Mouse (Mus musculus) liver, embryonic 14.5 days (tissue): ENCODE data around the gene 5730596B20Rik. TPM values are rescaled to one million over a fixed set of nuclear protein-coding genes. Genes with fewer than 3 reads are reported as not detected.
A peak's percentile ranks its signal among the peaks of the same experiment; 100 is the strongest.

Experiments used
- ATAC-seq: fragments of 200-750 bp; cut with Nextera tagmentation; 2 replicates; pipeline ENCODE4 v1.8.0; 2017; ENCODE audit warnings: moderate number of reproducible peaks, mild to moderate bottlenecking, moderate library complexity; ENCODE audit not compliant: insufficient read depth
- DNase-seq, 3 experiments: peaks; one replicate each; pipeline ENCODE4 v3.0.0-alpha.2; 2012 to 2013; ENCODE audit warnings: low read depth in 3 of 3, low spot score in 3 of 3
- H3K27ac ChIP-seq: fragments of 300-500 bp; sonication (generic); 2 replicates; pipeline ENCODE4 v1.5.1; 2014; ENCODE audit warnings: moderate library complexity, mild to moderate bottlenecking, control low read depth, inconsistent platforms
- H3K27me3 ChIP-seq: fragments of 300-500 bp; sonication (generic); 2 replicates; pipeline ENCODE4 v1.6.1; 2014; ENCODE audit warnings: mild to moderate bottlenecking, low read length, moderate library complexity; ENCODE audit not compliant: control insufficient read depth, insufficient read depth
- H3K36me3 ChIP-seq: fragments of 300-500 bp; sonication (generic); replicated peaks from 2 replicates; pipeline ENCODE4 v1.6.1; 2014; ENCODE audit warnings: low read depth; ENCODE audit not compliant: control insufficient read depth, insufficient read depth
- H3K4me1 ChIP-seq, 2 experiments: fragments of 200-500 bp in 1 of 2; fragments of 300-500 bp in 1 of 2; sonication (generic) in 1 of 2; replicated peaks; 2 replicates each; pipeline ENCODE4 v1.6.1; 2012 to 2014; ENCODE audit warnings: antibody characterized with exemption in 1 of 2, inconsistent platforms in 1 of 2, low read length in 1 of 2; ENCODE audit not compliant: control insufficient read depth in 2 of 2, insufficient read depth in 2 of 2
- H3K4me2 ChIP-seq: fragments of 300-500 bp; sonication (generic); 2 replicates; pipeline ENCODE4 v1.6.1; 2014; ENCODE audit warnings: low read depth, mild to moderate bottlenecking, control low read depth, moderate library complexity
- H3K4me3 ChIP-seq, 2 experiments: fragments of 200-500 bp in 1 of 2; fragments of 300-500 bp in 1 of 2; sonication (generic) in 1 of 2; 2 replicates each; pipeline ENCODE4 v1.5.1; 2012 to 2014; ENCODE audit warnings: low read depth in 2 of 2, low read length in 2 of 2, mild to moderate bottlenecking in 2 of 2, control low read depth in 1 of 2, inconsistent platforms in 1 of 2, moderate library complexity in 1 of 2; ENCODE audit not compliant: insufficient read depth in 1 of 2
- H3K9ac ChIP-seq: fragments of 300-500 bp; sonication (generic); replicated peaks from 2 replicates; pipeline ENCODE4 v1.6.1; 2014; ENCODE audit warnings: mild to moderate bottlenecking, control low read depth, moderate library complexity
- H3K9me3 ChIP-seq: fragments of 300-500 bp; sonication (generic); 2 replicates; pipeline ENCODE4 v1.6.1; 2016; ENCODE audit warnings: low read length, mixed read lengths; ENCODE audit not compliant: control insufficient read depth
- CTCF ChIP-seq: IDR thresholded peaks from 2 replicates; pipeline ENCODE4 v1.5.1; 2016; ENCODE audit warnings: antibody characterized with exemption, low read depth, control low read depth
- EP300 ChIP-seq: IDR thresholded peaks from 2 replicates; pipeline ENCODE4 v1.6.1; 2016; ENCODE audit warnings: antibody characterized with exemption, low read depth
- WGBS: fragments of 180-500 bp; shearing (Covaris S2); extraction: QIAGEN DNeasy Blood & Tissue Kit; methylation state at CpG from one replicate; pipeline ENCODE4 v1.1.7; 2014; ENCODE audit not compliant: insufficient replicate concordance; 5-methylcytosine and 5-hydroxymethylcytosine counted together
- polyA plus RNA-seq, 2 experiments: library from polyadenylated mRNA; depleted of rRNA in 1 of 2; stranded (reverse) in 1 of 2; unstranded in 1 of 2; fragments of >200 nt; fragmentation: Nextera tagmentation in 1 of 2; extraction: Ambion mirVana in 1 of 2; gene quantifications; 2 replicates each; pipeline versions ENCODE4 v1.2.1 to v1.2.3; 2012 to 2014

The 5730596B20Rik gene
- polyA plus RNA-seq, 2 experiments = 0.03 to 0.04 TPM

DNA sequence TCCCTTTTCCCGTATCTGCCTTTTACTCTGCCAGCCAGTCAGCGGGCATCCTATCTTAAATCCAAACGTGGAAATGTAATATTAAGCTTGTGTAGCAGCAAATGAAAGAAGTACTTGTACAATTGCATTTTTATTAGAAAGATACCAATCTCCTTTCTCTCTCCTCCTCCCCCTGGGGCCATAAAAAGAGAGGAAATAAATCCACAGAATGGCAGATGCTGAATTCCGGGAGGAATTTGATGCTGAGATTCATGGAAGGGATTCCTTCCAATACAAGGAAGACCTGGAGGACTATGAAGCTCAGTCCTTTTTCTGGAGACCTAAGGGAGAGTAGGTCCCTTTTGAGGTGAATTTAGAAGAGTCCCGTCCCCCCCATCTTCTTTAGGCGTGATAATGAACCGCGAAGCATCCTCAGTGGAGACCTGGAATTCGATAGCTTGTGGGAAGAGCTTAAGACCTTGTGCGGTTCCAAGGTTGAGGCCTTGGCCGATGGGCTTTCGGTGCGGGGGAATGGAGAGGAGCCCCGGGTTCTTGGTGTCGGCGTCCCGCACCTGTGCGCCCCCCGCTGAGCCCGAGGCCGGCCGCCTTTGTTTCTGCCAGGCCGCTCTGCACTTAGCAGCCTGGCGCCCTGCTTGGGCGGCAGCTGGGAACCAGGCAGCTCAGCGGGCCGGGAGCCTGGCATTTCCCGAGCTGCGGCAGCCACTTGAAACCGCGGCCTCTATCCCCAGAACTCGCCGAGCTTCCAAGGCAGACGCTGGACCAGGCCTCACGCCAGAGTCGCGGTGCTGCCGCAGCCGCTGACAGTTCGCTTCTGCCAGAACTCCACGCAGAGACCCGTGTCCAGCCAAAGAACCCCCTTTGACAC is 8.9 kb upstream of the 5730596B20Rik start:
- ATAC-seq (no peak), DNase-seq (no peak)
- 13% methylated on average over 42 of the region's 42 CpGs for WGBS
- Histone ChIP-seq H3K27me3 (peaks cover 98% of the 10 kb centered on the region), H3K4me2 (no peak overlapping the region), H3K9ac (no peak overlapping the region), H3K4me3 (no peak overlapping the region), H3K36me3 (no peaks in the 10 kb centered on the region), H3K4me1 (no peaks in the 10 kb centered on the region), H3K9me3 (no peaks in the 10 kb centered on the region), H3K27ac (no peak overlapping the region)
- TF ChIP-seq CTCF = no peak
- no peak for TF ChIP-seq EP300

DNA sequence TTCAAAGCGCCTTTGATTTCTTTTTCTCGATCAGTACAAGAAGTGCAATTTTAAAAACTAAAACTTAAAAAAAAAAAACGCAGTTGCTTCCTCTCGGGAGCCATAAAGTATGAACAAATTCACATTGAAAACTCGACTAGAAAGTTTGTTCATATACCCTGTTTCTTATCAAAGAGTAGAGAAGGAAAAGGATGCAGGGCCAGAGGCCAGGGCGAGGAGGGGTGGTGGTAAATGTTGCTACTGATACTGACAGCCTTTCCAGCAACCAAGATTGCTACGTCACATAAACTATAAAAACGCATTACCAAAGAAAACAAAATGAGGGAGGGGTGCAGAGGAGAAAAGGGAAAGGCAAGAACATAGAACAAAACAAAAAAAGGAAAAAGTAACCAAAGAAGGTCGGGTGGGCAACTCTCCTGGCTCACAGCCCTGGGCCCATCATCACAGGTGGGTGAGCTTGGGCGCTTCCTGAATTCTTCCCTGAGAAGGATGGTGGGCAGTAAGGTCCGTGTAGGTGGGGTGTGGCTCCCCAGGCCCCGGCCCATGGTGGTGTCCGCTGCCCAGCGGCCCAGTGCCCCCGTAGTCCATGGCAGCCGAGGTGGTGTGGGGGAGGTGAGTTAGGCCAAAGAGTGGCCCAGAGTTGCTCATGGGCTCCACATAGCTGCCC is 7.7 kb upstream of the 5730596B20Rik start:
- H3K9me3 ChIP-seq = no peaks in the 10 kb centered on the region
- no peak overlapping the region for H3K4me2 ChIP-seq
- H3K27ac ChIP-seq = no peak overlapping the region
- no peaks in the 10 kb centered on the region for H3K36me3 ChIP-seq
- no peak overlapping the region for H3K4me3 ChIP-seq
- DNase-seq (no peak), ATAC-seq (no peak)
- H3K27me3 ChIP-seq = peaks cover 98% of the 10 kb centered on the region
- H3K4me1 ChIP-seq = no peaks in the 10 kb centered on the region
- H3K9ac ChIP-seq = no peak overlapping the region
- no peak for TF ChIP-seq EP300
- no peak for TF ChIP-seq CTCF
- WGBS = 34% methylated on average over 16 of the region's 16 CpGs

DNA sequence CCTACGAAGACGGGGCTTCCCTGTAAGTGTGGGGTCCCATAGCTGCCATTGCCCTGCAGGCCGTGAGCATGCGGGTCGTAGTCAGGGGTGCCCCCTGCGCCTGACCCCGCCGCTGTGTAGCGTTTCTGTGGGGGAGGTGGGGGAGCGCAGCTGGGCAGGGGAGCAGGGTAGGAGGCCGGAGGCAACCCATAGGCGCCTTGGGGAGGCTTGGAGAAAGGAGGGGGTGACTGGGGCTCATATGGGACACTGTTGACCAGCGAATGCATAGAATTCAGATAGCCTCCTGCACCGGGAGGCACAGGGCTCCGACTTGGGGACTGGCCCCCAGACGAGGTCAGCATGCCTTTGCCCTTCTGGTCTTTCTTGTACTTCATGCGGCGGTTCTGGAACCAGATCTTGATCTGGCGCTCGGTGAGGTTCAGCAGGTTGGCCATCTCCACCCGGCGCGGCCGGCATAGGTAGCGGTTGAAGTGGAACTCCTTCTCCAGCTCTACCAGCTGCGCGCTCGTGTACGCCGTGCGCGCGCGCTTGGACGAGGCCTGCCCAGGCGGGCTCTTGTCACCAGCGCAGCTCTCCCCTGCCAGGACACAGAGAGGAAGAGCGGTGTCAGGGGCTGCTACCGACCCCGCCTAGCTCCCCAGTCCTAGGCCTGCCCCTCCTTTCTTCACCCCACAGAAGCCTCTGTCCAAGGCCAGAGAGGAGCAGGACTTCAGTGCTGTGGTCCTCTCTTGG is 7.0 kb upstream of the 5730596B20Rik start:
- Histone ChIP-seq H3K4me2 (no peak overlapping the region), H3K9me3 (no peaks in the 10 kb centered on the region), H3K27ac (no peak overlapping the region), H3K4me1 (no peaks in the 10 kb centered on the region), H3K9ac (no peak overlapping the region), H3K36me3 (no peaks in the 10 kb centered on the region), H3K27me3 (peaks cover 98% of the 10 kb centered on the region), H3K4me3 (no peak overlapping the region)
- ATAC-seq = peak; percentile 55; the same call in 1 of the 2 replicates
- TF ChIP-seq CTCF (no peak), EP300 (no peak)
- no peak for DNase-seq
- 10% methylated on average over 40 of the region's 40 CpGs for WGBS

DNA sequence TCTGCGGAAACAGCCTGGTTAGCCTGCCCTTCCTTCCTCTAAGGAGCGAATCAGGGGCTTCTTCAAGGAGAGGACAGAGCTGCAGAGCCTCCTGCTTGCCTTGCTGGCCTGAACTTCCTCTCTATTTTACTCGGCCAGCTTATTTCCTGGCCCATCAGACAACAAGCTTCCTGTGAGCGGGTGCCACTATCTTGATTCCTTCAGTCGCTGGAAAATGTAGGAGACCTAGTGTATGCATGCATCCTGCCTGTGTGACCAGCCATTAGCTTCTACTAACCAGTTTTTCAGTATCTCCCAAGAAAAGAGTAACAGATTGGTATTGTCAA is 6.4 kb upstream of the 5730596B20Rik start:
- Histone ChIP-seq H3K36me3 (no peaks in the 10 kb centered on the region), H3K4me2 (no peak overlapping the region), H3K27me3 (peaks cover 98% of the 10 kb centered on the region), H3K9me3 (no peaks in the 10 kb centered on the region), H3K27ac (no peak overlapping the region), H3K4me3 (no peak overlapping the region), H3K9ac (no peak overlapping the region), H3K4me1 (no peaks in the 10 kb centered on the region)
- ATAC-seq (no peak; the same call in 1 of the 2 replicates), DNase-seq (no peak)
- no peak for TF ChIP-seq CTCF
- no peak for TF ChIP-seq EP300
- WGBS = 3% methylated on average over 5 of the region's 5 CpGs

DNA sequence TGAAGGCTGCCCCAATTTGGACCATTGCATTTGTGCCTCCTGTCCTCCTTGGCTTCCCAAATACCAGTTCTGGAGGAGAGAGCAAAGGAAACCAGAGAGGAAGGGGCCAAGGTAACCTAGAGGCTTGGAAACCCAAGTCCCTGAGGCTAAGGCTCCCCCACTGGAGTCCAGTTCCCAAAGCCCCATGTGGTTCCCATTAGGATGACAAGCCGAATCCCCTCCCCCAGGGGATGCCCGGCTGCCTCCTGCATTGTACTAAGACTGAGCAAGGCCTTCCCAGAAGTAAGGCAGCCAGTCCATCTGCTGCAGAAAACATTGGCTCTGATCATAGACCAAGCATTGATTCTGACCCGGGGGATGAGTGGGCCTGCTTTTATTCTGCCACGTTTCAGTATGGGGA is 6.0 kb upstream of the 5730596B20Rik start:
- no peak for DNase-seq
- Histone ChIP-seq H3K4me2 (no peak overlapping the region), H3K27me3 (peaks cover 98% of the 10 kb centered on the region)

More for the DNA sequence above, 6.0 kb upstream of the 5730596B20Rik start:
- no peaks in the 10 kb centered on the region for H3K36me3 ChIP-seq
- ATAC-seq = no peak
- no peak overlapping the region for H3K27ac ChIP-seq
- TF ChIP-seq EP300 (no peak), CTCF (no peak)
- no peaks in the 10 kb centered on the region for H3K9me3 ChIP-seq
- H3K4me3 ChIP-seq = no peak overlapping the region
- WGBS = 34% methylated on average over 4 of the region's 4 CpGs
- H3K9ac ChIP-seq = no peak overlapping the region
- H3K4me1 ChIP-seq = no peaks in the 10 kb centered on the region
